Mouse (Mus musculus) kidney, postnatal 10 days (tissue): Measurements from ENCODE around the gene Frrs1l.

Source experiments
- DNase-seq: peaks from one replicate; pipeline ENCODE4 v3.0.0; 2021; ENCODE audit warnings: mixed read lengths

Gene Frrs1l

GRCm38 (mm10) chr4:56965586-56966179 is 24.5 kb downstream of the Frrs1l start:
- peak; percentile 13 for DNase-seq

- DNase-seq = no peak
These were observed 26.5 kb downstream of the Frrs1l start for GRCm38 (mm10) chr4:56963687-56964086.

- DNase-seq = no peak
These were observed 28.8 kb downstream of the Frrs1l start for GRCm38 (mm10) chr4:56961320-56961925.

- no peak for DNase-seq
These were observed 32.7 kb downstream of the Frrs1l start for GRCm38 (mm10) chr4:56957518-56957917.

- no peak for DNase-seq
These were observed 37.0 kb downstream of the Frrs1l start for GRCm38 (mm10) chr4:56953235-56953634.

GRCm38 (mm10) chr4:56951701-56952100 is 38.5 kb downstream of the Frrs1l start:
- no peak for DNase-seq

- DNase-seq = no peak
These were observed 40.7 kb downstream of the Frrs1l start for GRCm38 (mm10) chr4:56949494-56949893.

- DNase-seq = peak; percentile 97
These were observed 43.2 kb downstream of the Frrs1l start, which contains the start of gene Tmem245 for GRCm38 (mm10) chr4:56946641-56947640. Tmem245 (minus strand) TSS chr4:56947437.

GRCm38 (mm10) chr4:56946180-56946579 is 44.0 kb downstream of the Frrs1l start:
- DNase-seq = no peak

GRCm38 (mm10) chr4:56944286-56944685 is 45.9 kb downstream of the Frrs1l start:
- peak; percentile 24 for DNase-seq

- DNase-seq = no peak
These were observed 46.9 kb downstream of the Frrs1l start for GRCm38 (mm10) chr4:56943258-56943657.

- DNase-seq = no peak
These were observed 47.6 kb downstream of the Frrs1l start for GRCm38 (mm10) chr4:56942567-56942966.

GRCm38 (mm10) chr4:56941481-56941880 is 48.7 kb downstream of the Frrs1l start:
- DNase-seq = no peak

- peak; percentile 43 for DNase-seq
These were observed 53.1 kb downstream of the Frrs1l start for GRCm38 (mm10) chr4:56937136-56937535.

GRCm38 (mm10) chr4:56935327-56935726 is 54.9 kb downstream of the Frrs1l start:
- no peak for DNase-seq

GRCm38 (mm10) chr4:56933154-56933553 is 57.0 kb downstream of the Frrs1l start:
- no peak for DNase-seq

- DNase-seq = no peak
These were observed 58.1 kb downstream of the Frrs1l start for GRCm38 (mm10) chr4:56932096-56932495.

- no peak for DNase-seq
These were observed 59.9 kb downstream of the Frrs1l start for GRCm38 (mm10) chr4:56930312-56930711.

- DNase-seq = no peak
These were observed 63.2 kb downstream of the Frrs1l start for GRCm38 (mm10) chr4:56926971-56927370.

- no peak for DNase-seq
These were observed 68.0 kb downstream of the Frrs1l start for GRCm38 (mm10) chr4:56922229-56922628.

GRCm38 (mm10) chr4:56915732-56916325 is 74.4 kb downstream of the Frrs1l start:
- DNase-seq = no peak

GRCm38 (mm10) chr4:56914761-56915160 is 75.4 kb downstream of the Frrs1l start:
- DNase-seq = no peak

- no peak for DNase-seq
These were observed 75.9 kb downstream of the Frrs1l start for GRCm38 (mm10) chr4:56914338-56914737.
